Mouse (Mus musculus): ENCODE measurements around the gene Park7. TPM values are rescaled to one million over a fixed set of nuclear protein-coding genes. Genes with fewer than 3 reads are reported as not detected.

The Park7 gene
- polyA plus RNA-seq, 1 experiment from 2014 or later: 287 TPM

DNA sequence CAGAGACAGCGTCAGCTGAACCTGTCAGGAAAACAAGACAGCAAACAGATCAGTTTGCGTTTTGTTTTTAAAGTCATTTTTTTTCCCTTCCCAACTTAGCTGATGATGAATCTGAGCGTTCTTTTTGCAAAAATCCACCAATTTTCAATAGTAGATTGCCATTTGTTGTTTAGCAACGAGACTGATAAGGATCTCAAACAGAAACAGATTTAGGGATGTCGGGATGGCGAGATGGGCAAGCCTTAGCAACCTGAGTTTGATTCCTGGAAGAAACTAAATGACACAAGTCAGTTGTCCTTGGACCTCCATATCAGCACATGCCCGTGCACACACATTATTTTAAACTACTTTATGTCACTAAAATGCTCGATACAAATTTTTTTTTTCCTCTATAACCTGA lies 41.6 kb downstream of the Park7 start:
- no peaks in the 10 kb centered on the region for H3K9me3 ChIP-seq (replicated peaks)
- H3K27me3 ChIP-seq: no peaks in the 10 kb centered on the region
- no peak overlapping the region for H3K9ac ChIP-seq
- peaks cover 29% of the 10 kb centered on the region for H3K4me1 ChIP-seq (replicated peaks)
- no peak overlapping the region for H3K4me2 ChIP-seq
- no peak overlapping the region for H3K4me3 ChIP-seq
- no peak for ATAC-seq (replicated peaks; ENCODE audit: insufficient number of reproducible peaks, insufficient read depth, low FRiP score, low read depth)
- WGBS: 70% methylated on average over 8 of the region's 8 CpGs
- peak overlapping the region; percentile 60; the same call in 1 of the 2 replicates for H3K27ac ChIP-seq
- H3K36me3 ChIP-seq: peaks cover 4% of the 10 kb centered on the region

DNA sequence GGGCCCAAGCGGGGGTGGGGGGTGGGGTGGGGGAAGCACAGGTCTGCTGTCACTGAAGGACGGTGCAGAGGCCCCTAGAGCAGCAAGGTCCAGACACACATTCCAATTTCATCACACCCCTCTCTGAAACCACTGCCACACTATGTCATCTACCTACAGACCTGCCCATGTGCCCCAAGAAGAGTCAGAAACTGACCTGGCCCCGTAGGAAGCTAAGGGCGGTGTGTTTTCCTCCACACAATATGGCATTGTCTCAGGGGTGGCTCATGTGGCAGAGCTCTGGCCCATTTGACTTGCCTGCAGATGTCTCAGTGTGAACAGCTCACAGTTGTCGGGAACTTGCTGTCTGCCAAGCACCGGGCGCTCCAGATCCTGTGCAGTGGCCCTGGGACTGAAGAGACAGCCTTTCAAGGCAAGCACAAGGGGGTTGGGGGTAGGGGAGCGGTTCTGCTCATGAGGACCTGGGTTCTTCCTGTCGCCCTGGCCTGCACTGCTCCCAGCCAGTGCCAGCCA lies 42.0 kb downstream of the Park7 start:
- H3K27ac ChIP-seq: peak overlapping the region; percentile 60

DNA sequence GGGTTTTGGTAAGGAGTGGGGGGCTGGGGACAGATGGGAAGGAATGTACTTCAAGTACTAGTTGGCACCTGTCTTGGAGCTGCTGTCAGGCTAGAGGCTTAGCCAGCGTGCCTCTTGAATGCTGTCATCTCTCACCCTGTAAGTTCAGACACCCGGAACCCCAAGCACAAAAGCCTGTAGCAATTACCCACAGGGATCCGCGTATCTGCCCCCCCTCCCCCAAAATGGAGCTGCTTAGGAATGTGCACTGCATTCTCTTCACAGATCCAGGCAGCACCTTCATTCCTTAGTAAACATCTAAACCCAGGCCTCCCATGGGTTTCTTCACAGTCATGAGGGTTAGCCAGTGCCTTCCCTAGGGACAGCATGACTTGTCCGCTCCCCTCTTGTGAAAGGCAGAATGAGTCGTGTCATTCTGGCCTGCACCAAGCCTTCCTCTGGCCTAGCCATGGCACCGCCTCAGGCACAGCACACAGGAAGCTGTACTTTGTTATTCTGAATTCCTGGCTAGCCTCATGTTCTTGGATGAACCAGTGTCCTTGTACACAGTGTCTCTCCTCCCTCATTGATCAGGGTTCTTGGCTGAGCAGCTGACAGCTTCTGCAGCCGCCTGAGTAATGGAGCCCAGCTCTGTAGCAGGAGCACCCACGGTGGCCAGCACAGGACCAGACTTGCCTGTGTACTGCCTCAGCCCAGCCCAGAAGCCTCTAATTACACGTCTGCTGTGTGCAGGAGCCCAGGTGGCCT lies 42.7 kb downstream of the Park7 start:
- Histone ChIP-seq H3K4me2 (no peak overlapping the region), H3K4me1 (replicated peaks) (peaks cover 29% of the 10 kb centered on the region), H3K4me3 (no peak overlapping the region), H3K27me3 (no peaks in the 10 kb centered on the region), H3K36me3 (peaks cover 15% of the 10 kb centered on the region), H3K9me3 (replicated peaks) (no peaks in the 10 kb centered on the region), H3K9ac (no peak overlapping the region), H3K27ac (peak overlapping the region; percentile 60)
- WGBS: 26% methylated on average over 10 of the region's 10 CpGs
- peak; percentile 63 for ATAC-seq (replicated peaks; ENCODE audit: insufficient number of reproducible peaks, insufficient read depth, low FRiP score, low read depth)

More for the DNA sequence above, 42.0 kb downstream of the Park7 start:
- no peak overlapping the region for H3K9ac ChIP-seq
- H3K4me2 ChIP-seq: no peak overlapping the region
- H3K9me3 ChIP-seq (replicated peaks): no peaks in the 10 kb centered on the region
- H3K27me3 ChIP-seq: no peaks in the 10 kb centered on the region
- peaks cover 29% of the 10 kb centered on the region for H3K4me1 ChIP-seq (replicated peaks)
- WGBS: 41% methylated on average over 9 of the region's 9 CpGs
- no peak for ATAC-seq (replicated peaks; ENCODE audit: insufficient number of reproducible peaks, insufficient read depth, low FRiP score, low read depth)
- peaks cover 9% of the 10 kb centered on the region for H3K36me3 ChIP-seq
- H3K4me3 ChIP-seq: no peak overlapping the region

GRCm38 (mm10) chr4:150870963-150871391 lies 43.3 kb downstream of the Park7 start:
- Histone ChIP-seq H3K4me2 (no peak overlapping the region), H3K36me3 (peaks cover 21% of the 10 kb centered on the region), H3K4me3 (no peak overlapping the region), H3K9ac (no peak overlapping the region), H3K4me1 (replicated peaks) (peaks cover 29% of the 10 kb centered on the region), H3K27me3 (no peaks in the 10 kb centered on the region), H3K9me3 (replicated peaks) (no peaks in the 10 kb centered on the region), H3K27ac (peak overlapping the region; percentile 60)
- ATAC-seq (replicated peaks; ENCODE audit: insufficient number of reproducible peaks, insufficient read depth, low FRiP score, low read depth): no peak
- 76% methylated on average over 13 of the region's 13 CpGs for WGBS

DNA sequence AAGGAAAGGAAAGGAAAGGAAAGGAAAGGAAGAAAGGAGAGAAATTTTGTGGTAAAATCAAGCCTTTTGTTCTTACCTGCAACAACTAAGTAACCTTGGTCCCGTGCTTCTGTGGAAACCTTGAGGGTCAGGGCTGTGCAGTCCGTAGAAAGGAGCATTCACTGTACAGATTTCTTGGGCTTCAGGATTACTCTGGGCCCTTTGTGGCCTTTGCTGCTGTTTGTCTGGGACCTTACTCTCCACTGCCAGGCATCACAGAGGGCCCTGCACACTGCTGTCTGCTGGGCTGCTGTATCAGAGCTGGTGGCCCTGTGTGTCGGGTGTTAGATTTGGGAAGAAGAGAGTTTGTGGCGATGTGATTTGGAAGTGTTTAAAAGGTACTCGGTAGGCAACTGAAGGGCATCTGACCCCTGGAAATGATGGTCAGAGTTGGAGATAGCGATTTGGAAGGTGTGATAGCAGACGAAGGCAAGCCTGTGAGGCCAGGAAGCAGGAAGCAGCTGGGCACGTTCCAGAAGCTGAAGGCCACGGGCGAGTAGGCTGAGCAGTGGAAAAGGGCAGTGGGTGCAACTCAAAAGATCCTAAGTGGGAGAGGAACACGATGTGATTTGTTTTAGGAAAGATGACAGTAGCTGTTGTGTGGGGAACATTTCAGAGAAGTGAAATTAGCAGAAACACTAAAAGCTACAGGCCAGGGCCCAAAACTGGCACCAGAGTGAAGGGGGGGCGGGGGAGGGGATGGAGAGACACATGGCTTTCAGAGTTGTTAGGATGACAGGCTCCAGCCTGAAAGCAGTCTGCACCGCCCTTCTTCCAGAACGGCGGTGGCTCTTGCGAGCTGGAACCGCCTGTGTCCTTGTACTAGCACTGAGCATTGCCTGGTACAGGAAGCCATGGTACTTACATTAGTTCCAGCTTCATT lies 44.7 kb downstream of the Park7 start:
- H3K9ac ChIP-seq: no peak overlapping the region
- H3K36me3 ChIP-seq: peaks cover 25% of the 10 kb centered on the region
- ATAC-seq (replicated peaks; ENCODE audit: insufficient number of reproducible peaks, insufficient read depth, low FRiP score, low read depth): no peak
- no peaks in the 10 kb centered on the region for H3K9me3 ChIP-seq (replicated peaks)
- H3K27ac ChIP-seq: peak overlapping the region; percentile 13; the same call in 1 of the 2 replicates
- no peak overlapping the region for H3K4me2 ChIP-seq
- no peaks in the 10 kb centered on the region for H3K27me3 ChIP-seq
- H3K4me3 ChIP-seq: no peak overlapping the region
- WGBS: 48% methylated on average over 17 of the region's 17 CpGs
- H3K4me1 ChIP-seq (replicated peaks): peaks cover 29% of the 10 kb centered on the region

DNA sequence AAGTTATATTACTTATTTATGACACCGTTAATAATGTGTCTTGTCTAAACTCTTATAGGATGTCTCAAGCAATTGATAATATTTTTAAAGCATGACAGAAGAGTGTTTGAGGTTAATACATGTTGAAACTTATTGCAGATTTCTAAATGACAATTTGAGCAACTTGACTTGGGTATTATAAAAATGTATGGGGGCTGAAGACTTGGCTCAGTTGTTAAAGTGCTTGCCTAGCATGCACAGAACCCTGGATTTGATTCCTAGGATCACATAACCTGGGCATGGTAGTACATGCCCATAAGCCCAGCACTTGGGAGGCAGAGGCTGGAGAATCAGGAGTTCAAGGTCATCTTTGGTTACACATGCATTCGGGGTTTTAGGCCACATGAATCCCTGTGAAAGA lies 45.4 kb downstream of the Park7 start:
- no peak overlapping the region for H3K27ac ChIP-seq
- ATAC-seq (replicated peaks; ENCODE audit: insufficient number of reproducible peaks, insufficient read depth, low FRiP score, low read depth): no peak
- H3K9me3 ChIP-seq (replicated peaks): no peaks in the 10 kb centered on the region
- no peaks in the 10 kb centered on the region for H3K27me3 ChIP-seq
- peaks cover 29% of the 10 kb centered on the region for H3K4me1 ChIP-seq (replicated peaks)
- peaks cover 25% of the 10 kb centered on the region for H3K36me3 ChIP-seq
- H3K9ac ChIP-seq: no peak overlapping the region
- WGBS: 79% methylated on average over 2 of the region's 2 CpGs
- no peak overlapping the region for H3K4me3 ChIP-seq
- no peak overlapping the region for H3K4me2 ChIP-seq

DNA sequence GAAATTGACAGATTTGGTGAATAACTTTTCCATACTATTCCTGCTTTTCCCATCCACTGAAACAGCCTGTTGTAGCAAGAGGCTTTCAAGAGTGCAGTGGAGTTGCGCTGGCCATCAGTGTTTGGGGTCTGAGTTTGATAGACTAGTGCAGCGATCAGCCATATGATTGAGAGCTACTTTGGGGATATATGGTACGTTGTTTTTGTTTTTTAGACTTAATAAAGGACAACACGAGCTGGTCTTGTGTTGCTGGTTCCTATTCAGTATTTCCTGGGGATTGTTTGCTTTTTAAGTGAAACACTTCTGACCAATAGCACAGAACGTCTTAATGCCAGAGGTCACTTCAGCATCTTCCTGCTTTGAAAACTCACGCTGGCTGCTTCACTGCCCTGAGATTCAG lies 46.1 kb downstream of the Park7 start:
- Histone ChIP-seq H3K36me3 (peaks cover 25% of the 10 kb centered on the region), H3K4me2 (no peak overlapping the region), H3K9ac (no peak overlapping the region), H3K4me3 (no peak overlapping the region), H3K27me3 (no peaks in the 10 kb centered on the region), H3K4me1 (replicated peaks) (peaks cover 29% of the 10 kb centered on the region), H3K9me3 (replicated peaks) (no peaks in the 10 kb centered on the region), H3K27ac (no peak overlapping the region)
- WGBS: 79% methylated on average over 6 of the region's 6 CpGs
- no peak for ATAC-seq (replicated peaks; ENCODE audit: insufficient number of reproducible peaks, insufficient read depth, low FRiP score, low read depth)

DNA sequence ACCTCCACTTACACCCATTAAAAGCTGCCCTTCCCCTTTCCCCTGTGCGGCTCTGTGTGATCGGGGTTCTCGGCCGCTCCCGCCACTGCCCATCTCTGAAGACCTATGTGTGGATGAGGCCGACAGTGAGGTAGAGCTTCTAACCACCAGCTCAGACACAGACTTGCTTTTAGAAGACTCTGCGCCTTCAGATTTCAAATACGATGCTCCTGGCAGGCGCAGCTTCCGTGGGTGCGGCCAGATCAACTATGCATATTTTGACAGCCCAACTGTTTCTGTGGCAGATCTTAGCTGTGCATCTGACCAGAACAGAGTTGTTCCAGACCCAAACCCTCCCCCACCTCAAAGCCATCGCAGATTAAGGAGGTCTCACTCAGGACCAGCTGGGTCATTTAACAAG lies 47.7 kb downstream of the Park7 start:
- 87% methylated on average over 12 of the region's 12 CpGs for WGBS
- Histone ChIP-seq H3K4me3 (no peak overlapping the region), H3K9ac (no peak overlapping the region), H3K36me3 (peaks cover 25% of the 10 kb centered on the region), H3K4me2 (no peak overlapping the region), H3K27me3 (no peaks in the 10 kb centered on the region), H3K27ac (no peak overlapping the region), H3K9me3 (replicated peaks) (no peaks in the 10 kb centered on the region), H3K4me1 (replicated peaks) (peaks cover 19% of the 10 kb centered on the region)
- ATAC-seq (replicated peaks; ENCODE audit: insufficient number of reproducible peaks, insufficient read depth, low FRiP score, low read depth): no peak

DNA sequence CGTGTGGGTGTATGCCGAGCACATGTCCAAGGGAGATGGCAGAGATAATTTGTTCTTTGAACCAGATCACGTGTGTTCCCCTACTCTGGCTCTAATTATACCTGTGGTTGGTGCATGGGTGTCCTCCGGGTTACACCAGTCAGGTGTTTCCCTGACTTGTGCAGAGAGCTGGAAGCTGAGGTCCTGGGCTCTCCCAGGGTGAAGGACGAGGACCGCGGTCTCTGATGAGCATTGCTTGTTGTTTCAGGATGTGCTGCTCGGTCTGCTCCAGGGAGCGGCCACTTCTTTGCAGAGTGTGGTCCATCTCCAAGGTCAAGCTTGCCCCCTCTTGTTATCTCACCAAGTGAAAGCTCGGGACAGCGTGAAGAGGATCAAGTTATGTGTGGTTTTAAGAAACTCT lies 48.2 kb downstream of the Park7 start:
- Histone ChIP-seq H3K4me1 (replicated peaks) (peaks cover 17% of the 10 kb centered on the region), H3K36me3 (peaks cover 25% of the 10 kb centered on the region), H3K4me2 (no peak overlapping the region), H3K27ac (no peak overlapping the region), H3K9me3 (replicated peaks) (no peaks in the 10 kb centered on the region), H3K9ac (no peak overlapping the region), H3K27me3 (no peaks in the 10 kb centered on the region), H3K4me3 (no peak overlapping the region)
- no peak for ATAC-seq (replicated peaks; ENCODE audit: insufficient number of reproducible peaks, insufficient read depth, low FRiP score, low read depth)
- WGBS: 85% methylated on average over 11 of the region's 11 CpGs

- Histone ChIP-seq H3K4me3 (no peak overlapping the region), H3K9me3 (replicated peaks) (no peaks in the 10 kb centered on the region), H3K36me3 (peaks cover 25% of the 10 kb centered on the region), H3K9ac (no peak overlapping the region), H3K27me3 (no peaks in the 10 kb centered on the region), H3K4me1 (replicated peaks) (peaks cover 14% of the 10 kb centered on the region), H3K27ac (no peak overlapping the region), H3K4me2 (no peak overlapping the region)
- ATAC-seq (replicated peaks; ENCODE audit: insufficient number of reproducible peaks, insufficient read depth, low FRiP score, low read depth): no peak
These were observed 48.9 kb downstream of the Park7 start for GRCm38 (mm10) chr4:150865371-150865770.

DNA sequence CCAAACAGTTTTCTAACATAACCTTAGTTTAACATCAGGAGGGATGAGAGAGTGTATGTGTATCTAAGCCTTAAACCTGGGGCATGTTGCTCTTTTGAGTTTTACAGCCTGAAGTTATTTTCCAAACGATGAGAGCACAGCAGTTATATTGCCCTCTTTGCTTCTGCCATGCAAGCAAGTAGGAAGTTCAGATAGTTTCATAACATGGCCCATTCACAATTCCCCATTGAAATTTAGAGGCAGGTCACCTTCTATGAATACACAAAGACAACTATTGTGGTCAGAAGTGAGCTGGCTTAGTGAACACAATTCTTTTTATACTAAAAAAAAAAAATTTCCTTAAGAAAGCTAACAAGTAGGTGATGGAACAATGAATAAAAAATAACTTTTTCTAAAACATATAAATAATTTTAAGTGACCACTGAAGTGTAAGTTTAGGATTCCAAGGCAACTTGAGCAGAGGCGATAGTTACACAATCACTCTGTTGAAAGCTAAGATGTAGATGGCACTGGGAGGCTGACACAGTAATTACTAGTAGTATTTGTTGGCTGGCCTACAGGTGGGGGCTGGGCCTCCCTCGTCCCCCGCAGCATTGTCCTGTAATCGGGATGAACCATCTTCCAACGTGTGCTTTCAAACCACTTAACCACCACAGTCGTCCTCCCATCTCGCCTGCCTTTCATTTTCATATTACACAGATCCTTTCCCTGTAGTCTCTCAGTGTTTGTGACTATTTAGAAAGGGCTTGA lies 51.4 kb downstream of the Park7 start:
- no peak for ATAC-seq (replicated peaks; ENCODE audit: insufficient number of reproducible peaks, insufficient read depth, low FRiP score, low read depth)
- Histone ChIP-seq H3K4me2 (no peak overlapping the region), H3K9ac (no peak overlapping the region), H3K36me3 (peaks cover 22% of the 10 kb centered on the region), H3K4me1 (replicated peaks) (0 out of 2 replicates have a peak, but pooled peaks cover 2% of the 10 kb centered on the region), H3K27me3 (no peaks in the 10 kb centered on the region), H3K27ac (no peak overlapping the region), H3K4me3 (no peak overlapping the region), H3K9me3 (replicated peaks) (no peaks in the 10 kb centered on the region)
- WGBS: 56% methylated on average over 8 of the region's 8 CpGs
